Mouse (Mus musculus): ENCODE measurements around the gene Sorcs3.

Sorcs3 gene

DNA sequence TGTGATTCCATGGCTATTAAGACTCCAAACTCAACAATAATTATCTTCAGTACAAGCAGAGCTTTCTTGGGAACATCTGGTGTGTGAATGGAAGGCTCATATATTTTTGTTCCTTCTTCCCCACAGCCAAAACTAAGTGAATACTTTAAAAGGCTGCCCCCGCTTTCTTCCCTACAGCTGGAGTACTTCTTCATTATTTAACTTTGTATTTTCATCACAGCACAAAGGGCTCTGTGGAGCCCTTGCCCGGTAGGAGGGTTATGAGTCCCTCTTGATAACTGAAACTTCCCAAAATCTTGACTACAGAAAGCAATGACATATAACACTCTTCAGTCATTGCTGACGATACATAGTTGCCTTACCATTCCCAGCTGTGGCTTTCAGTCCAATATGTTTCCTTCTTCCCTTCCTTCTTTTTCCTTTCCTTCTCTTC lies 615.5 kb downstream of the Sorcs3 start:
- DNase-seq (ENCODE audit: low read depth, low spot score): no peak

DNA sequence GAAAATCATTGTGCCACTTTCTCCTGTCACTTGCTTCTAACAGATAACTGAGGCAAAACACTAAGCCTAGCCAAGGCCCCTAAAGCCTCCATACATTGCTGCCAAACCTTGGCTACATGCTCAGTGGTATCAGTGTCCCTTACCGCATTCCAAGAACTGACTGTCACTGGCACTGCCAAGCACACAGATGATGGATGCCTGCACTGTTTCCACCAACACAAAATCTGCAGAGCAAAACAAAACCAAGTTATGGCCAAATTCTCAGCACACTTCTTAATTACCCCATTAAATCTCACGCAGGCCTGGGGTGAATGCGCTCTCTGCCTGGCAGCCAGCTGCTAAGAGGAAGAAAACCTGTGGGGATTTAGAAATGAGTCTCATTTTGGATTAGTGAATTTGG lies 628.5 kb downstream of the Sorcs3 start:
- no peak for DNase-seq (ENCODE audit: low read depth, low spot score)

DNA sequence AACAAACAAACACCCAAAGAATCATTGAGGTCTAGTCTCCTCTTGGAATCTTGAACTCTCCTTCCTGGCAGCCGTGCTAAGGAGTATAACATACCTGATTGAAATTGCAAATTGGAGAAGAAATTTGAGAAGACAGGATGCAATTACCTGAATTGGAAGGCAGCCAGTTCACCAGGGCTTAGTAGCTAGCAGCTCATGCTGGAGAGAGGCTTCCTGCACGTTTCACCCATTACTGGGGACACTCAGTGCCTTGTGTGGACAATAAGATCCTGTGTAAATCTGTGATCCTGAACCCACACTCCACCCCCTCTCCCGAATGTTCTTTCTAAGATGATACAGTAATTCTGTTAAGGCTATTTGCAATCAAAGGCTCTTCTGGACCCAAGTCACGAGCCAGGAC lies 633.6 kb downstream of the Sorcs3 start:
- DNase-seq (ENCODE audit: low read depth, low spot score): no peak

DNA sequence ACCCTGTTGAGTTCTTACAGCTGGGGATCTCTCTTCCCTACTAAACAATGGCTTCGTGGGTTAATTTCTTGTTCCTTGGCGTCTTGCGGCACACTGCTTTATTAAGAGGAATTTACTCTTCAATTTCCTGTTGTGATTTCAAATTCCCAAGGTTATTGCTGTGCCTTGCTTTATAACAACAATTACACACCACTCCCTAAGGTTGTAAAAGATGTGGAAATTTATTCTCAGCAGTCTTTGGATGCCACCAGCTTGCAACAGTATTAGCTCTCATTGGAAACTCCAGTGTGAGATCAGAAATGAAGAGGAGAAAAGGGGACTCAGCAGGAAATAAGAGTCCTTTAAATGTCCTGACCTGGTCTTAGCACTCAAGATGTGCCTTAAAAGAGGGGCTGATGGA lies 641.9 kb downstream of the Sorcs3 start:
- no peak for DNase-seq (ENCODE audit: low read depth, low spot score)

DNA sequence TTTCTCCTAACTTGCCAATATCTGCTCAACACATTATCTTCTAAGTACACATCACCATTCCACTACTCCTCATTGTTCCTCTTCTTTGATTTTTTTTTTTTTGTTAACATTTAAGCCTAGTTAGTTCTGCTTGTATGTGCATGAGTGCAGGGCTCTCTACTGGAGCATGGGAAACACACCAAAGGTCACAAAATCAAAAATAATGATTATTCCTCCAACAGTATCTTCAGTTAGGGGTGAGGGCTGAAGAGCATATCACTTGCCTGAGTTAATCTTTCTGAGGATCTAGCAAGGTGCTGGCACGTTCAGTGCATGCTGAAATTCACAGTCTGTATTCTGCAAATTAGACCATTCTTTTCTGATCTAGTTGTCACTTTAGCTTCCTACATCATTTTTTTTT lies 644.6 kb downstream of the Sorcs3 start:
- DNase-seq (ENCODE audit: low read depth, low spot score): no peak
